Mouse (Mus musculus) neural tube, embryonic 12.5 days (tissue): Measurements from ENCODE around the gene Cast. TPM values are rescaled to one million over a fixed set of nuclear protein-coding genes. Genes with fewer than 3 reads are reported as not detected.

ENCODE experiments used
- polyA plus RNA-seq: library from polyadenylated mRNA; unstranded; fragments of >200 nt; fragmentation: Nextera tagmentation; extraction: Ambion mirVana; gene quantifications from 2 replicates; pipeline ENCODE4 v1.2.1, GENCODE M21; 2016

Cast gene
- polyA plus RNA-seq, 1 experiment from 2014 or later = 18.2 TPM

Other genes with a start within 250 kb of the Cast start
- gene Erap1, start 169.2 kb downstream of the Cast start, polyA plus RNA-seq = 3.7 and 4.0 TPM in 2 replicates